Mouse (Mus musculus) embryonic facial prominence, embryonic 10.5 days (tissue): ENCODE results near the gene Olfr57. TPM values are rescaled to one million over a fixed set of nuclear protein-coding genes. Genes with fewer than 3 reads are reported as not detected.
"Not testable (repeated sequence)": the region's sequence is repeated elsewhere in the genome, so short reads cannot be mapped to it uniquely, and the experiment has no call there.

ENCODE experiments used
- DNase-seq: peaks from one replicate; pipeline ENCODE4 v3.0.0-alpha.2; 2017; ENCODE audit warnings: low spot score
- H3K27ac ChIP-seq: fragments of 300-500 bp; sonication (generic); replicated peaks from 2 replicates; pipeline ENCODE4 v1.5.1; 2016; ENCODE audit warnings: mild to moderate bottlenecking
- H3K27me3 ChIP-seq: fragments of 300-500 bp; sonication (generic); replicated peaks from 2 replicates; pipeline ENCODE4 v1.6.1; 2016; ENCODE audit warnings: low read depth, mild to moderate bottlenecking; ENCODE audit not compliant: poor library complexity, severe bottlenecking
- H3K36me3 ChIP-seq: fragments of 300-500 bp; sonication (generic); replicated peaks from 2 replicates; pipeline ENCODE4 v1.6.1; 2016; ENCODE audit warnings: mild to moderate bottlenecking, moderate library complexity
- H3K4me1 ChIP-seq: fragments of 300-500 bp; sonication (generic); 2 replicates; pipeline ENCODE4 v1.6.1; 2016
- H3K4me3 ChIP-seq: fragments of 300-500 bp; sonication (generic); 2 replicates; pipeline ENCODE4 v1.5.1; 2016; ENCODE audit warnings: mild to moderate bottlenecking, moderate library complexity
- H3K9me3 ChIP-seq: fragments of 300-500 bp; sonication (generic); 2 replicates; pipeline ENCODE4 v1.6.1; 2016; ENCODE audit warnings: mild to moderate bottlenecking
- WGBS: fragments of 180-500 bp; shearing (Covaris S2); methylation state at CpG from one replicate; pipeline ENCODE4 v1.1.7; 2016; 5-methylcytosine and 5-hydroxymethylcytosine counted together
- polyA plus RNA-seq: library from polyadenylated mRNA; unstranded; fragments of >200 nt; fragmentation: Nextera tagmentation; extraction: Ambion mirVana; gene quantifications from 2 replicates; pipeline ENCODE4 v1.2.1, GENCODE M21; 2016

Olfr57 gene
- polyA plus RNA-seq, result not detected in 2 replicates

DNA sequence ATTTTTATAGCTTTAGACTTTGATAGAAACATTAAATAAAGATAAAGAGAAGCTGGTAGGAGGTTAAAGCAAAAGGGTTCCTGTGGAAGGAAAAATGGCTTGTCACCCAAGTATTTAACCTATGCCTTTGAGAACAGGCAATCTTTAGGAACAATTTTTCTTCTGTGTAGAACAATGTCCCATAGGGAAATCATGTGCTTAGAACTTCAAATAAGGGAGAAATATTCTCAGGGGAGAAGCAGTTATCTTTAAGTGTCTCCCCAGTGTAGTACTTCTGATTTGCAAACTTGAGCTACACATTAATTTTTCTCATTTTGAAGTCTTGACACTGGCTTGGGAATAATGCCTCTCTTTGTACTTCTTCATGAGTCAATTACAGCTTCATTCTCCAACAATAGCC, at the start of gene Olfr57:
Gene Olfr57 (plus strand): TSS at position 301 of the 400 bp plus-strand sequence.
- no peaks in the 10 kb centered on the region for H3K4me1 ChIP-seq
- DNase-seq, result no peak
- H3K27ac ChIP-seq, result no peak within 1 kb of the TSS
- H3K4me3 ChIP-seq, result no peak within 1 kb of the TSS
- no peaks in the 10 kb centered on the region for H3K36me3 ChIP-seq
- H3K9me3 ChIP-seq, result peaks cover 9% of the 10 kb centered on the region; the same call in 1 of the 2 replicates
- H3K27me3 ChIP-seq, result no peaks in the 10 kb centered on the region

DNA sequence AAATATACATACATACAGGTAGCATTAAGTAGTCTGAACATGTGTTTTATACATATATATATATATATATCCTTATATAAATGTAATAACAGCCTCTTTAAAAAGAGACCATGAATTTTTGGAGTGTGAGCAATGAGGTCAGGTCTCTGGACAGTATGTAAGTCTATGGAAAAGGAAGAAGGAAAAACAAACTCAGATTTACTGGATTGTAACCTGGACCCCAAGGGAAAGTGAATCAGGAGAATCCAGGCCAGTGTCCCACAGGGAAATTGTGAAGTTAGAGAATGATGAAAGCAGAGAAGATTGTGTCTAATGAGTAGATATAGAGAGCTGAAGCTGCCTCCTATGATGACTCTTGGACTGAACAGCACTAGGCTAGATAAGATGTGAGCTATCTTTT, 47.8 kb upstream of the Olfr57 start, which contains the start of gene Olfr1352:
Gene Olfr1352 (plus strand): TSS at position 301 of the 400 bp plus-strand sequence.
- no peak within 1 kb of the TSS for H3K27ac ChIP-seq
- no peak for DNase-seq

GRCm38 (mm10) chr10:79012172-79012571, 16.4 kb upstream of the Olfr57 start, which contains the start of gene Olfr1351:
Gene Olfr1351 (plus strand): TSS chr10:79012472.
- Histone ChIP-seq H3K27ac (no peak within 1 kb of the TSS), H3K36me3 (no peaks in the 10 kb centered on the region), H3K4me1 (no peaks in the 10 kb centered on the region), H3K4me3 (no peak within 1 kb of the TSS), H3K9me3 (peaks cover 5% of the 10 kb centered on the region; the same call in 1 of the 2 replicates), H3K27me3 (no peaks in the 10 kb centered on the region)
- no peak for DNase-seq
- 67% methylated on average over 1 of the region's 1 CpGs for WGBS

More for the DNA sequence above, 47.8 kb upstream of the Olfr57 start, which contains the start of gene Olfr1352:
- Histone ChIP-seq H3K9me3 (no peaks in the 10 kb centered on the region), H3K27me3 (no peaks in the 10 kb centered on the region), H3K4me1 (no peaks in the 10 kb centered on the region), H3K36me3 (no peaks in the 10 kb centered on the region), H3K4me3 (no peak within 1 kb of the TSS)

DNA sequence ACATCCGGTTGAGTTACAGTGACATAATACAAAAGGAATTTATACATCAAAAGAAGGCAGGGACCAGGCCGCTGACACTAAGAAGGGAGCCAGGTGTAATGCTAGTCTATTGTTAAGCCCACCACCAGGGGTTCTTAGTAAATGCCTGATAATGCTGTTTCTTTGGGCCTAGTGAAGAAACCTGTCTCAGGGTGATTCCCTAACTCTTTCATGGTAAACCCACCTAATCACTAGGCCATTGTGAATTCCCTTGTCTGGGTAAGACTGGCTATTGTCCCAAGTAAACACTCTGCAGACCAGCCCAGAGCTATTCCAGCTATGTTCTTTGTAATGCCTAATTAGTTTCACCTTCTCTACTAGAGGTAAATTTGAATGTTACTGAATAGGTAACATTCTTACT, 13.9 kb downstream of the Olfr57 start:
- DNase-seq, H3K27me3 ChIP-seq, H3K4me1 ChIP-seq, H3K36me3 ChIP-seq, H3K4me3 ChIP-seq, H3K27ac ChIP-seq: not testable (repeated sequence)
- 84% methylated on average over 2 of the region's 2 CpGs for WGBS
- peaks cover 27% of the 10 kb centered on the region; the same call in 1 of the 2 replicates for H3K9me3 ChIP-seq

- peaks cover 31% of the 10 kb centered on the region for H3K9me3 ChIP-seq
- not testable (repeated sequence) for DNase-seq, H3K27me3 ChIP-seq, H3K4me3 ChIP-seq, H3K27ac ChIP-seq, H3K4me1 ChIP-seq
- WGBS, result 87% methylated on average over 3 of the region's 3 CpGs
- peaks cover 58% of the 10 kb centered on the region for H3K36me3 ChIP-seq
Measured at GRCm38 (mm10) chr10:79057370-79057769, 28.8 kb downstream of the Olfr57 start.

Other genes starting within 250 kb of the Olfr57 start
- gene Slc1a6, start 248.2 kb upstream of the Olfr57 start, polyA plus RNA-seq, result 1.2 and 1.4 TPM in 2 replicates
- not detected in 2 replicates for gene Olfr1356, start 176.6 kb upstream of the Olfr57 start, polyA plus RNA-seq
- gene Olfr1355, start 153.2 kb upstream of the Olfr57 start, polyA plus RNA-seq, result not detected in 2 replicates
- gene Olfr1354, start 115.6 kb upstream of the Olfr57 start, polyA plus RNA-seq, result not detected in 2 replicates
- not detected in 2 replicates for gene Olfr8, start 78.1 kb upstream of the Olfr57 start, polyA plus RNA-seq
- not detected in 2 replicates for gene Olfr1353, start 65.4 kb upstream of the Olfr57 start, polyA plus RNA-seq
- gene Olfr1352, start 47.7 kb upstream of the Olfr57 start, polyA plus RNA-seq, result not detected in 2 replicates
- gene Olfr1351, start 16.3 kb upstream of the Olfr57 start, polyA plus RNA-seq, result not detected in 2 replicates
- 29.6 and 31.0 TPM in 2 replicates for gene 2610008E11Rik, start 68.9 kb downstream of the Olfr57 start, polyA plus RNA-seq
- gene Vmn2r80, start 120.0 kb downstream of the Olfr57 start, polyA plus RNA-seq, result not detected in 2 replicates
- gene Vmn2r81, start 219.0 kb downstream of the Olfr57 start, polyA plus RNA-seq, result not detected in 2 replicates